Mouse (Mus musculus) MN1 (cell line): ENCODE data around the gene Lhpp.

Experiments used
- DNase-seq: peaks from one replicate; pipeline ENCODE4 v3.0.0-alpha.2; 2016; ENCODE audit warnings: low spot score

Gene Lhpp

GRCm38 (mm10) chr7:132682336-132682735, 71.9 kb downstream of the Lhpp start:
- no peak for DNase-seq

- DNase-seq = no peak
These were observed 72.5 kb downstream of the Lhpp start for GRCm38 (mm10) chr7:132682901-132683300.

DNA sequence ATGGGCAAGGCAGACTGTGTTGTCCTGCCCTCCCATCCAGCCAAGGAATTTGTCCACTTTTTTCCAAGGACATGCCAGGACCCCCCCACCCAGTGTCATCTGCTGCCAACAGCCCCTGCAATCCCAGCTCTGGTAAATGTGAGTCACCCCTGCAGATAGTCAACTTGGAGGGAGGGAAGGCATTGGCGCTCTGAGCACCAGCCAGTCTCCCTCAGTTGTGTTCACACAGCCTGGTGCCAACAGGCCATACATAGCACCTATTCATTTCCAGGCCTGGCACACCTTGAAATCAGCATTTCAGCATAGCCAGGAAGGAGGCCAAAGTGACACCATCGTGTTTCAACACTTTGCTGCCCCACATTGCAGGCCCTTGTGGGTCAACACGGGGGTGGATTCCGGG, 73.5 kb downstream of the Lhpp start:
- DNase-seq = no peak

DNA sequence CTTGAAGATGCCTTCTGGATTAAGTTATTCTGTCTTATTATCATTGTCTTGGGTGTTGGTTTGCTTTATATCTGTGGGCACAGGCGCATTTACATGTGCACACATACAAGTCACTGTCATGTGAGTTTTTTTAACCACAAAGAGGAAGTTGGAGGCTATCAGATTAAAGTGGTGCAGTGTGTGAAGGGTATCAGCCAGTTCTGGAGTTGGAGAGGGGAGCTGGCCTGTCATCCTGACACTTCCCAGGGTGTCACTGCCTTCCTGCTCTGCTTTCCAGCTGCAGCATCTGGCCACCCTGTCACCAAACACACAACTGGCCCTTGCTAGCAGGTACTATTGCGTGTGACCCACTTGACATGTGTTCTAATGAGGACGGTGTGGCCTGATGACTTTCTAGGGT, 76.1 kb downstream of the Lhpp start:
- DNase-seq = peak; percentile 16

GRCm38 (mm10) chr7:132687897-132688296, 77.5 kb downstream of the Lhpp start:
- DNase-seq = no peak

GRCm38 (mm10) chr7:132688721-132689120, 78.3 kb downstream of the Lhpp start:
- no peak for DNase-seq

DNA sequence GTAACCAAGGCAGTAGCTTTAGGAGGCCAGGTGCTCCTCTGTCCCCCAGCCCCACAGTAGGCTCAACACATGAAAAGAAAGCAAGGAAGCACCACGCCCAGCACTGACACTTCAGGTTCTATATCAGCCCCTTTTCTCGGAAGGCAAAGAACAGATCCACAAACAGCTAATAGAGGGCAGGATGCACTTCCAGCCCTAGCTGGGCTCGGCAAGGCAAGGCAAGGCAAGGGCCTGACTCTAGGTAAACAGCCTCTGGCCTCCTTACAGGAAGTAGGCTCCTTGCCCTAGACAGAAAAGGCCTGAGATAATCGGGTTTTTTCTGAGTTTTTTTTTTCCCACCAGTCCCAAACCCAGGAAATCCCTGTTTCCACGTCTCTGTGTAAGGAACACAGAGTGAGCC, 79.3 kb downstream of the Lhpp start:
- DNase-seq = no peak

GRCm38 (mm10) chr7:132690716-132691472, 80.5 kb downstream of the Lhpp start:
- DNase-seq = no peak

- no peak for DNase-seq
These were observed 82.3 kb downstream of the Lhpp start for GRCm38 (mm10) chr7:132692719-132693118.

DNA sequence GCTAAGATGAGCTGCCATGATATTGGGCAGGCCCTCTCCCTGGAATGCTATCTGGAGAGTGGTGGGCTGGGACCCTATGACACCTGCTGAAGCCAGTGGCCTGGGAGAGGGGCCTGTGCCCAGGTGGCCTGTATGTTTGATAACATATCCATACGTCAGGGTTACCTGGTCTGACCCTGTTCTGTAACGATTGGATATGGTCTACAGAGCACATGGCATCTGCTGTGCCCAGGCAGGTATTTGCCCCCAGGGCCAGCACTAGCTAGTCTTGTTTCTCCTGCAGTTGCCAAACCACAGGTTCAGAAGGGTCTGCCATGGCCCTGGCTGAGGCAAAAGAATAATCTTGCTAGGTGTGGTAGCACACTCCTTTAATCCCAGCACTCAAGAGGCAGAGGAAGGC, 83.1 kb downstream of the Lhpp start:
- DNase-seq = no peak

- DNase-seq = no peak
These were observed 86.9 kb downstream of the Lhpp start for GRCm38 (mm10) chr7:132697258-132697796.

DNA sequence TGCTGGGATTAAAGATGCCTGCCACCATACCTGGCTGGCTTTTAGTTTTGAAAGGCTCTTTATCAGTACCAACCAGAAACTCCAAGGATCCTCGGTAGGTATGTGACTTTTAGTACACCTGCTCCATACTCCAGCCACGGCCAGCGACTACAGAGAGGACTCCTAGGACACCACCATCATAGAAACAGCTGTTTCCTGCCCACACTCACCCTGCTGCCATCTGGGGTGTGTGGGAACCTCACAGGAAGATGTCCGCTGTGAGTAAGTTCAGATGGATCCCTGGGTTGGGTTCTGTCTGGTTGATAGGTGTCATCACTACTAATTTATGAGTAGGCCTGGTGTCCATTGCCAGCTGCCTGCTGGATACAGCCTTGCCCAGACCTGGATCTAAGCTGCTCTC, 88.3 kb downstream of the Lhpp start:
- DNase-seq = no peak

DNA sequence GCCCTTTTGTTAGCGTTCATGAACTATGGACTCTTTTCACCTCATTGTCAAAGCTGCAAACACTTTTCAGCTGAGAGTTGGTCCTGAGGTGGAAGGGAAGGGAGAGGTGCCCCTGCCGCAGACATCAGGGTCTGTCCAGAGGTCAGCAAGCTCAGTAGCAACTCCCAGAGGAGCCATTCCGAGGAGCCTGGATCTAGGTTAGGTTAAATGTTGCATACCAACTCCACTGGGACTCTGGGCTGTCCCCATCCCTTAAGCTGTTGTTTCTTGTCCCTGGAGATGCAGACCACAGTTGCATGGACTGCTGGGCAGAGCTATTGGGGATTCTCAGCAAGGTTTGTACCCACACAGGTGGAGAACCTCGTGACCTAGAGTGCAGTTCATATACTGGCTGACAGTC, 88.7 kb downstream of the Lhpp start:
- no peak for DNase-seq

DNA sequence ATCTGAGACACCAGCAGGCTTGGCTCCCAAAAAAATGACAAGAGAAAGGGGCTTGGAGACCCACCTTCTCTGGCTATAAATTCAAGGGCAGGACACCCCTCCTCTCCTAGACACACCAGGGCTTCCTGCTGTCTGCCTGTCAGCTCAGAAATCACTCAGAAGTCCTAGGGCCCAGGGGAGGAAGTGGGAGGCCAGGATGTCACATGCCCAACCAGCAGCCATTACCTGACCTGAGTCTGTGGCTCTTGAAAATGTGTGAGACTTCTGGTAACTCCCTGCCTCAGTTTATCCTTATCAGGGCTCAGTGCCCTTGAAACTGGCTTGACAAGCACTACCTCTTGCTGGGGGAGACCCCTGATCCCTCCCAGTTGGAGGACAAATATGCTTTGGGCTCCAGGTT, 89.2 kb downstream of the Lhpp start:
- DNase-seq = no peak

DNA sequence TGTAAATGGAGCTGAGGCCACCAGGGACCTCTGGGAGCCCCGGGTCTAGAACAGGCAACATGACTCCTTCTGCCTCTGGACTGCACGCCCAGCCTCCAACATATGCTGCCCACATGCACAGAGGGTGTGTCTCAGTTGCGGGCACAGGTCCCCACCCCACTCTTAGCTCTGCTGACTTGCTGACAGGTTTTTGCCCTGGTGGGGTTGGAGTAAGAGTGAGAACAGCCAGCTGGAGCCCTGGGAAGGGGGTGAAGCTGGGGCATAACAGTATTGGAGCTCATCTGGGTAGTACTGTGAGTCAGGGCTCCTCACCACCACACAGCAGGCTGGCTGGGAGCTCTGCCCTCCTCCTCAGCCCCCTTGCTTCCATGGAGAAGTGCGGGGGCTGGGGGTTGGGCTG, 89.7 kb downstream of the Lhpp start:
- no peak for DNase-seq

- no peak for DNase-seq
These were observed 91.0 kb downstream of the Lhpp start for GRCm38 (mm10) chr7:132701412-132701811.

- no peak for DNase-seq
These were observed 91.6 kb downstream of the Lhpp start for GRCm38 (mm10) chr7:132702024-132702423.

DNA sequence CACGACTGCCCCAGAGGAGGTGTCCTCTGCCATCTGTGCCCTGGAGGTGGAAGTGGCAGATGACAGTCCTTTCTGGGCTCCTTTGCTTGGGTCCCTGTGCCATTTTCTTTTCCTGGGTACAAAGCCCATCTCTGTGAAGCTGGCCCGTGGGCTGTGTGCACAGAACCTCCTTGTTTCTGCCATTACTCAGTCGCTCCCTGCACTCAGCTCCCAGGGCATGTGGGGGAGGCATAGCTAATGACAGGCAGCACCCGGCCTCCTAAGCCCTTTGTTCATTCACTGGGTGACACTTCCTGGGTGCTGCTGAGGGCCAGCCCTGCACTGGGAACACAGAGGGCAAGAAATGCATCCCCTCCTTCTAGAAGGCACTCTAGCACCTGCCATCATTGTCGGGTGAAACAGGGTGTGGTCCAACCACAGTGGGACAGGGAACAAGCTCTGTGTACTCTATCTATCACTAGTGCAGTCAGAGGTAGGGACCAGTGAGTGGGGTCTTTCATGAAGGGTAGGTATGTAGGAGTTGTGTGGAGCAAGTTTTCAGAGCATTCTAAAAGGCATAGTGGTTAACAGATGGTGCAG, 92.1 kb downstream of the Lhpp start:
- no peak for DNase-seq

DNA sequence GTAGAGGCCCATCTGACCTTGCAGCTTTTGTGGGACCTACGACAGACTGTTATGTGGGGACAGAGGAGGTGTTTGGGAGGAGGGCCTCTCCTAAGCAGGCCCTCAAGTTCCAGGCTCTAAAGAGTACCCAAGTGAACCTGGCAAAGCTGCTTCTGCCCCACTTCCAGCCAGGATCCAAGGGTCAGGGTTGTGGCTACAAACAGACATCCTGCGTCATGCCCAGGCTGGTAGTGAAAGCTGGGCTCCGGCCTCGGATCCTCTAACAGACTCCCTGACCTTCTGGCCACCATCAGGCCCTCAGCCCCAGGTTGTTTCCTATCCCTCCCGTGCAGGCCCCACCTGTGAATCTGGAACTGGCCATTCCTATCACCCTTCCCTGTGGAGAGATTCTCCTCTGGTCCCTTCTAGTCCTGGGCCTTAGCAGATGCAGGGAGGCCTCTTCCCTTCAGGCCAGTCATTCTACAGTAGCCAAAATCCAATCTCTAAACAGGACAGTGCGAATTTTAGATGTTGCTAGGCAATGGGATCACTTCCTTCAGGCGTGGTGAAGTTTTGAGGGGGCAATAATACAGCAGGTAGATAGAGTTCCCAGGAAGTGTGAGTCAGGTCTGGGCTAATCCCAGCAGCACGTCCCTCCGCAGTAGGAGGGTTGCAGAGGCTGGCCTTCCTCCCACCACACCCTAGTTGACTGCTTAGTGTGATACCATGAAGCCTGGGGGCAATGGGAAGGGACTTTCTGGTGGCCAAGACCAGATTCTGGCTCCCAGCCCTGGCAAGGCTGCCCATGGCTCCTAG, 93.3 kb downstream of the Lhpp start:
- DNase-seq = no peak

GRCm38 (mm10) chr7:132704310-132704875, 94.0 kb downstream of the Lhpp start:
- DNase-seq = no peak

- DNase-seq = no peak
These were observed 94.7 kb downstream of the Lhpp start for GRCm38 (mm10) chr7:132705130-132705529.

DNA sequence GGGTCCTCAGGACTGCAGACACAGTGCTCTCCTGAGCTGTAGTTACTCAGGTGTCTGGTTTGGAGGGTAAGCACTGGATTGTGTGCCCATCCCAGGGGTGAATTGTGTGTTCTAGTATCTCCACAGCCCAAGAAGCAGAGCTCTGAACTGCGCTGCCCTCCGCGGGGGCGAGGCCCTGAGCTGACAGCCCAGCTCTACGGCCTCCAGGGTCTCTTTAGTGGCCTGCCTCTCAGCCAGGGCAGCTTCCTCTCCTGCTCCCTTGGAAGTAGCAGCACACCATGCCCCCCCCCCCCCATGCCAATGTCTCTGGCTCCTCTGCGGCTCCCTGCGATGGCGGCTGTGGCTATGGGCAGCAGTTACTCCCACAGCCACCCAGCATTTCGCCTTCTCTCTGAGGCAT, 101.1 kb downstream of the Lhpp start:
- DNase-seq = no peak
